8 mouse cellular contexts compared by ENCODE assay signal in the genomic region with DNA sequence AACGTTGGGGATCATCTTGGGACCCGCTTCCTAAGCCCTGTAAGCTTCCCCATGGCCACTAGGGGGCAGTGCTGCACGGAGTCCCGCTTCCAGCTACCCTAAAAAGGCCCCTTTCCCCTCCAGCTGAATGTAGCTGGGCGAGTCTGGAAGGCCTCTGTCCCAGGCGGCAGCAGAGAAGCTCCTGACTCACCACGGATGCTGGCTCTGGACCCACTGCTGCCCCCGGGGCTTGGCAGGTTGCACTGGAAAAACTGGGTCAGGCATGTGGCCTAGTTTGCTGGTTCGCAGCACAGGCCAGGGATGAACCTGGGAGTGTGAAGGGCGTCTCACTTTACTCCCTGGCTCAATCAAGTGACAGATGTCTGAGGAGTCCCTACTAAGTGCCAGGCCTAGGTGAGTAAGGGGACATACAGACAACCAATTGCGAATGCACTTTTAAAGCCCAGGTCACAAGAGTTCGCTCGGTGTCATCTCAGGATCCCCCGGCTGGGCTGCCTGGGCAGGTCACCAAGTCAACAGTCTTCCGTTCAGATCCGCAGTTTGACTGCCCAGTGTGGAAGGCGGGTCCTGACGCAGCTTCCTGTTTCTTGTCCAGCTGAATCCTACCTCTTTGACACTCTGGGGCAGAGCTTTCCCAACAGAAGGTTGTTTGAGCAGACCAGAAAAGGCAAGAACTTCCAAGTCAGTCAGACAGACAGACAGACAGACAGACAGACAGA. TPM values are rescaled to one million over a fixed set of nuclear protein-coding genes. Genes with fewer than 3 reads are reported as not detected.
A peak's percentile ranks its signal among the peaks of the same experiment; 100 is the strongest.
DNase-seq lines count a peak whose midpoint lies in the region; ATAC-seq and TF ChIP-seq lines count a peak whose summit lies in the region.

No protein-coding gene starts in this region.

- TF ChIP-seq POLR2A in ES-Bruce4 (IDR thresholded peaks at IDR 0.05; ENCODE audit: insufficient read depth, low read length): no peak
- TF ChIP-seq POLR2A in lung, adult 2 months (IDR thresholded peaks at IDR 0.05; ENCODE audit: borderline replicate concordance, extremely low read depth, low read depth, low read length): peak; percentile 43; the same call in 1 of the 2 replicates

- H3K4me3 ChIP-seq in ES-Bruce4 (ENCODE audit: low read depth, low read length): peak overlapping the region; percentile 51
- no peak overlapping the region for H3K4me3 ChIP-seq in forebrain, embryonic 13.5 days
- H3K4me3 ChIP-seq in lung, adult 2 months (replicated peaks; ENCODE audit: extremely low read depth, low read depth, low read length): no peak overlapping the region
- no peak overlapping the region for H3K4me3 ChIP-seq in neural tube, embryonic 15.5 days (replicated peaks)

- no peaks in the 10 kb centered on the region for H3K27me3 ChIP-seq in ES-Bruce4 (ENCODE audit: control insufficient read depth, insufficient read depth, low read length, poor library complexity, severe bottlenecking)
- H3K27me3 ChIP-seq in forebrain, embryonic 13.5 days: no peaks in the 10 kb centered on the region
- H3K27me3 ChIP-seq in neural tube, embryonic 15.5 days (replicated peaks): no peaks in the 10 kb centered on the region

- DNase-seq in c-Kit-positive CD71-positive TER-119-positive erythroid progenitor cells, embryonic 14.5 days (ENCODE audit: low spot score): peak; percentile 74
- peak; percentile 96 for DNase-seq in heart, postnatal 10 days
- peak; percentile 46 to 75 for DNase-seq in layer of hippocampus, adult 18-20 months (ENCODE audit: low spot score in 2 of 2)
- DNase-seq in lung, adult 2 months: peak; percentile 86
- DNase-seq in testis, postnatal 14 days (ENCODE audit: low spot score): peak; percentile 83

- no peak for TF ChIP-seq EP300 in ES-Bruce4 (IDR thresholded peaks at IDR 0.05; ENCODE audit: insufficient read depth, low read depth, low read length)

- no peaks in the 10 kb centered on the region for H3K9me3 ChIP-seq in ES-Bruce4 (replicated peaks; ENCODE audit: control insufficient read depth, insufficient read depth, low read length, poor library complexity, severe bottlenecking)
- H3K9me3 ChIP-seq in forebrain, embryonic 13.5 days (replicated peaks): no peaks in the 10 kb centered on the region
- H3K9me3 ChIP-seq in neural tube, embryonic 15.5 days (replicated peaks): no peaks in the 10 kb centered on the region

- peak; percentile 59; the same call in 1 of the 2 replicates for ATAC-seq in forebrain, embryonic 13.5 days
- ATAC-seq in neural tube, embryonic 15.5 days (ENCODE audit: low FRiP score): no peak

- H3K4me1 ChIP-seq in ES-Bruce4 (ENCODE audit: control insufficient read depth, insufficient read depth, low read length): no peaks in the 10 kb centered on the region
- H3K4me1 ChIP-seq in forebrain, embryonic 13.5 days: peaks cover 7% of the 10 kb centered on the region
- H3K4me1 ChIP-seq in lung, adult 2 months (ENCODE audit: control insufficient read depth, insufficient read depth, low read length): peaks cover 7% of the 10 kb centered on the region
- peaks cover 10% of the 10 kb centered on the region for H3K4me1 ChIP-seq in neural tube, embryonic 15.5 days

- peak overlapping the region; percentile 52 for H3K9ac ChIP-seq in ES-Bruce4 (ENCODE audit: low read depth, poor library complexity, severe bottlenecking)
- H3K9ac ChIP-seq in forebrain, embryonic 13.5 days: no peak overlapping the region
- H3K9ac ChIP-seq in neural tube, embryonic 15.5 days (replicated peaks): no peak overlapping the region

- intact Hi-C loops in heart, postnatal 10 days (cut with DNase I): loop anchor here (1.0 to 5.0 kb wide), 3 partner anchors 66 to 203 kb away; no protein-coding TSS in a partner anchor

- H3K36me3 ChIP-seq in ES-Bruce4 (ENCODE audit: control insufficient read depth, insufficient read depth, low read length, poor library complexity, severe bottlenecking): no peaks in the 10 kb centered on the region
- H3K36me3 ChIP-seq in forebrain, embryonic 13.5 days (ENCODE audit: poor library complexity, severe bottlenecking): no peaks in the 10 kb centered on the region
- H3K36me3 ChIP-seq in neural tube, embryonic 15.5 days: no peaks in the 10 kb centered on the region

- H3K27ac ChIP-seq in ES-Bruce4 (ENCODE audit: insufficient read depth, low read length): peak overlapping the region; percentile 46
- H3K27ac ChIP-seq in forebrain, embryonic 13.5 days: no peak overlapping the region
- H3K27ac ChIP-seq in neural tube, embryonic 15.5 days (replicated peaks): no peak overlapping the region

- H3K4me2 ChIP-seq in forebrain, embryonic 13.5 days: no peak overlapping the region
- 0 out of 2 replicates have a peak overlapping the region, but pooled peaks have one; percentile 20 for H3K4me2 ChIP-seq in neural tube, embryonic 15.5 days

- WGBS in forebrain, embryonic 13.5 days: 45% methylated on average over 18 of the region's 18 CpGs
- WGBS in lung, adult 2 months: 17% methylated on average over 18 of the region's 18 CpGs
- 40% methylated on average over 18 of the region's 18 CpGs for WGBS in neural tube, embryonic 15.5 days

- peak; percentile 94 for TF ChIP-seq CTCF in ES-Bruce4 (IDR thresholded peaks at IDR 0.05; ENCODE audit: low read depth, low read length)
- peak; percentile 92 for TF ChIP-seq CTCF in lung, adult 2 months (IDR thresholded peaks at IDR 0.05; ENCODE audit: insufficient read depth, low read length)

RNA-seq across cellular contexts. Expression of a gene that starts 29.8 kb away (rescaled TPM):
- polyA plus RNA-seq in ES-Bruce4 (2011; ENCODE audit: insufficient read depth, insufficient read length, low read depth, missing spikeins): 188 and 195 TPM in 2 replicates
- polyA plus RNA-seq in forebrain, embryonic 13.5 days (2015; fragmentation: Nextera tagmentation; extraction: Ambion mirVana): 367 and 422 TPM in 2 replicates
- total RNA-seq in heart, postnatal 10 days (2021): 10 to 100 TPM; 40.9 to 48.5 TPM
- total RNA-seq in layer of hippocampus, adult 18-20 months (2021): 10 to 100 TPM; 78.1 to 80.3 TPM
- 74.0 and 101 TPM in 2 replicates for polyA plus RNA-seq in lung, adult 2 months (2012; rRNA removed)
- polyA plus RNA-seq in neural tube, embryonic 15.5 days (2015; fragmentation: Nextera tagmentation; extraction: Ambion mirVana): 415 and 444 TPM in 2 replicates
